Mouse (Mus musculus): Measurements from ENCODE around the gene Fam90a1a.
"Not testable (repeated sequence)": the region's sequence is repeated elsewhere in the genome, so short reads cannot be mapped to it uniquely, and the experiment has no call there.

The Fam90a1a gene

DNA sequence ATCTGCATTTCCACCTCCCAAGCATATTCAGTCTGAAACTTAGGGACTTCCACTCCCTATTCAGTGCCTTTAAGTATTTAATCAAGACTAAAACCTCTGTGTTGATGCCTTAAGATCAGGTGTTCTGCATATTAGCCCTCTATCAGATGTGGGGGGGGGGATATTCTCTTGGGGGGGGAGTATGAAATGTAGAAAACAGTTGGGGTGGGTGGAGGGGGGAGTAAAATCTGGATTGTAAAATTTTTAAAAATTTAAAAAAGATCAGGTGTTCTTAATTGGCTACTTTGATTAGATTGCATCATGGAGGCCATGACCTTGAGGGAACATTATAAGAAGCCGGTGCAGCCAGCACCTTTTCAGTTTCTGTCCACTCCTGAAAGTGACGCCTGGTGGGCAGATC is at the start of gene Fam90a1a:
TSS of gene Fam90a1a (plus strand) at position 301 of the 400 bp plus-strand sequence.
- DNase-seq: no peak

DNA sequence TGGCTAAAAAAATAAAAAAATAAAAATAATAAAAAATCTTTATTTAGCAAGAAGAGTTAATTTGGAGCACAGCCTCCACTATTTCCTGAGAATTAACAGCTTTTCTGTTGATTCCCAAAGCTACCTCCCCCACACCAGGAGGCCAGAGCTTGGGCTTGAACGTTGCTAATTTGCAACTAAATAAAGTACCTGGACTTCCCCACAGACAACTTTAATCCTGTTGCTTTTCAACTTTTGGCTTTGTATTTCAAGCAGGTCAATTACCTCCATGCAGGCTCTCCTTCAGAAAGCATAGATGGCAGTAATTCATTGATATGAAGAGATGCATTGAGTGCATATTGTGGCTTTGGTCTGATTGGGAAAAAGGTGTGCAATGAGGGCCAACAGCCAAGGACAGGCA is 46.6 kb upstream of the Fam90a1a start:
- no peak for DNase-seq

DNA sequence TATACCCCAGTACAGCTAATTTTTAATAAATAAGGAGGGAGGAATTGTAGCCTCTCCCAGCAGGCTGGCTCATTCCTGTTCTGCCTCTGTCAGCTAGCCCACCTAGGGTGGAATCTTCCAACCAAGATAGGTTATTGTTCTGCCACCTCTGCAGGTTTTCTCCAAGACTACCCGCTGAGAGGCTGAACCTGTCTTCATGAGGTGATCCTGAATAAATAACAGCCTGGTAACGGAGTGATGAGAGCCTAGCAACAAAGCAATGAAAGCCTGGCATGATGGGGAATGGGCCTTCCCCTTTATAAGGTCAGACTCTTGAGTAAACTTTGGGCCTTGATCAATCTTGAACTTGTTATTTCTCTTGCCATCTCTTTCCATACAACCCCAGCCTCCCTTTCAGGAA is 46.0 kb upstream of the Fam90a1a start:
- DNase-seq: no peak

DNA sequence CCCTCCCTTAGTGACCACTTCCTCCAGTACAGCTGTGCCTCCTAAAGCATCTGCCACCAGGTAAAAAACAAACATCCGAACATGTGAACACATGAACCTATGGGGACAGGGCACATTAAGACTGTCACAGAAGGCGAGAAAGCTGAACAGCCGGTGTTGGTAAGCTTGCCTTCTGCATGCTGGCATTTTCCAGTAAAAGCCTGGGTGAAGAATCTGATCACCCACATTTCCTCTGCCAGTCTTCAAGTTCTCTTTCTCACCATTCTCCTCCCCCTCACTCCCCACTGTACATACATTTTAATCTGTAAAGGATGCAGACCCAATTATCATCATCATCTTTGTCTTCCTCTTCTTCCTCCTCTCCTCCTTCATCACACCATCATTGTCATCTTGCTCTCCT is 42.9 kb upstream of the Fam90a1a start:
- DNase-seq: no peak

DNA sequence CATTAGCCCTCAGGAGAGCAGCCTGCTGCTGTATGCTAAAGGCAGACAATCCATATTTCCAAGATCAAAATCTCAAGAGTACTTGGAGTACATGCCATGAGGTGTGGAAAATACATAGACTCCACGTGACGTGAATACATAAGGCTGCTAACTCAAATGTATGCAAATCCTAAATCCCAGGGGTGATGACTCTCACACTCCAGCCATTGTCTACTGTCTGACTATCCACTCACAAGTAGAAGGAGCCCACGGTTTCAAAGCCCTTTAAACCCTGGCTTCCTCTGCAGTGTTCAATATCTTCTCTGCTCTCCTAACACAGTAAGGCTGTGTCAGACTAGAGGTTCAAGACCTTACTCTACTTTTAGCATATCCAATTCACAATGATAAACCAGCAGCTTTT is 27.8 kb upstream of the Fam90a1a start:
- DNase-seq: not testable (repeated sequence)

DNA sequence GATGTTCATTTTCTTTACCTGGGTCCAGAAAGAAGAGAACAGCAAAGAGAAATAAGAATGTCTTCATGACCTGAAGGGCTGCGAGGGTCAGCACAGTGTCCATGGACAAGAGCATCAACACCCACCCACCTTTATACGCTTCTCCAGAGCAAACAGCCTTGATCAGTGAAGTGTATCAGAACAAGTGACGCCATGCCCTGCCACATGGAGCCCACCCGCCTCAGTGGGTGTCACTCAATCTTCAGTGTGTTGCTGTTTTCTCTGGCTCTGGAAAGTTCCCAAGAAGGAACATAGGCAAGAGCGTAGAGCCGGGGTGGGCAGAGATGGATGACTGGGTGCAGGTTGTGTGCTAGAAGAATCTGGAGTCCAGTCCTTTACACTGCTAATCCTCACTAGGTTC is 25.9 kb upstream of the Fam90a1a start, which contains the start of gene Defb15:
TSS of gene Defb15 (minus strand) at position 101 of the 400 bp plus-strand sequence.
- no peak for DNase-seq

DNA sequence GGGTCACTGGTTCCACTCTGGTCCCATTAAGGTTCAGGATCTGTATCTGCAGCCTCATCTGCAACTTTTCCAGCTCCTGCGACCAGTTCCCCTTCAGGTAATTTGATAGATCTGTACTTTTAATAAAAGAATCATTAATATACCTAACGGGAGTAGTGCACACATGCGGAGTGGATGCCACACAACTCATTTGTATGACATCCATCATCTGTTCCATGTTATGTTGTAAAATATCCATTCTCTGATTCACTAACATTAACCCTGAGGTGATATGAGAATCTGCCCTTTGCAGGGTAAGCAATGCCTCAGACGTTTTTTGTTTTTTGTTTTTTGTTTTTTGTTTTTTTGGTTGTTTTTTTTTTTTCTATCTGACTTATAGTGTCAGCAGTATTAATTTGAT is 20.5 kb upstream of the Fam90a1a start, which contains the start of gene Defb35:
TSS of gene Defb35 (plus strand) at position 301 of the 400 bp plus-strand sequence.
- not testable (repeated sequence) for DNase-seq

DNA sequence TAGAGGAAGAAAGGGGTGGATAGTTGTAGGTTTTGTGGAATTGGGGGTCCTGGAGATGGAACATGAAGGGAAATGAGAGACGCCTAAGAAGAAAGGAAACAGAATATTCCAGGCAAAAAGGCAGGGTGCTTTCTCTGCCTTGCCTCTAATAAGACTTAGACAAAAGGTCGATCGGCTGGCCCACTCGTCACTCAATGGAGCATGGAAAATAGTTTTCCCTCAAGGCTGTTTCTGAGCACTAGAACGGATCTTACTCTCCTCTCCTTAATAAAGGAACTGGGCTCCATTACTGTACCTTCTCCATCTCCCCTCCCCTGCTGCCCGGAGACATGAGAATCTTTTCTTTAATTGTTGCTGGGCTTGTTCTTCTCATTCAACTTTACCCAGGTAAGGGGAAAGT is 12.1 kb upstream of the Fam90a1a start, which contains the start of gene Defb13:
TSS of gene Defb13 (plus strand) at position 301 of the 400 bp plus-strand sequence.
- no peak for DNase-seq

DNA sequence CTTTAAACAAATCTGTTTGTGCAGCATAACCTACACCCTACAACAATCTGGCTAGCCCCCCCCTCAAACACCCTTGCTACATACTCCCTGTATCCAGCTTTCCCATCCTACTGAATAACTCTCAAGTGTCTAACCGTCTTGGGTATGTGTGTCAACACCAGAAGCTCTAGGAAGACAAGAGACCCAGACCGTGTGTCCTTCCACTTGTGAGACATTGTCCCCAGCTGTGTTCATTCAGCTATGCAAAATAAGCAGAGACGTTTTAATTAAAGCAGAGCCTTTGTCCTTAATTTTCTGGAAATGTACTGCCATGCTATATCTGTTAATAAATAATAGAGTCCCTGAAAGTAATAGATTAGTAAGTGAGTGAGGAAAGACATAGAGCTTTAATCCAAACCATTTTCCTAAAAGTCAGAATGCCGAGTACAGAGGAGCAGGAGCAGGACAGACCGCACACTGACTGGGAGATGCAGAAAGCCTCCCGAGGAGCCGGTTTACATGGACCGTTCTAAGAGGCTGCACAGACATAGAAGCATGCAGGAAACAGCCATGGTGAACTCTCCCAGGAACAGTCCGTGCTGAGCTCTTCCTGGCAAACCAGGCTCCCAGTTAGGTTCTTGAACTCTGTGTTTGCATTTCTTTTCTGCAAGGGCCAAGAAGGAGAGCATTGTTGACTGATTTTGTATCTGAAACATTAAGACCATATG is 11.1 kb upstream of the Fam90a1a start:
- no peak for DNase-seq

DNA sequence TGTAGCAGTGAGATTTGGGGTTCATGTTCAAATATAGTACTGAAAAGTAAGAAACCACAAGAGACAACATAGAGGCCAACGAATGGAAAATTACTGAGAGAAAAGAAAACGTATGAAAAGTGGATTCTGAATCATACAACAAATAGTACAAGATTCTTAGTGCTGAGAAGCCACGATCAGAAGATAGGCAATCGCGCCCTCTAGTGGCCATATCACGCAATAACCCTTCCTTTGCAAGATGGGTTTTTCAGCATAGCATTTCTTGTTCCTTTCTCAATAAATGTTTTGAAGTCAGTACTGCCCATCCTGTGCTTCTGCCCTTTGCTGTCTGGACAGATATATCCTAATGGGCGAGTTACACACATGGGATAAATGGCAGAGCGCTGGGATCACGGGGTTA is 3.2 kb upstream of the Fam90a1a start:
- peak; percentile 41 for DNase-seq

DNA sequence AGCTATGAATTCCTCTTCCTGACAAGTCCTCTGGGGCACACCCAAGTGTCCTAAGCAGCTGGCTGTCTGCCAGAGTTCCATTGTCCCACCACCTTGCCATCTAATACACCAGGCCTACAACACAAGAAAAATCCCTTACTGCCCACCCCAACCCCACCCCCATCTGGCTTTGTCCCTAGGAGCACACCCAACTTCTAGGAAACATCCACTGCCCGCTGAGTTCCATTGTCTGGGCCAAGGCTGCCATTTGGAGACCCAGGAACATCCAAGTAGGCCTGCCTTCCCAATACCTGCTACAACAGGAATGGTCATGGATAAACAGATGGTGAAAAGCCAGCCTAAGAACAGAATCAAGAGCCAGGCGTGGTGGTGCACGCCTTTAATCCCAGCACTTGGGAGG is 2.2 kb upstream of the Fam90a1a start:
- DNase-seq: no peak

DNA sequence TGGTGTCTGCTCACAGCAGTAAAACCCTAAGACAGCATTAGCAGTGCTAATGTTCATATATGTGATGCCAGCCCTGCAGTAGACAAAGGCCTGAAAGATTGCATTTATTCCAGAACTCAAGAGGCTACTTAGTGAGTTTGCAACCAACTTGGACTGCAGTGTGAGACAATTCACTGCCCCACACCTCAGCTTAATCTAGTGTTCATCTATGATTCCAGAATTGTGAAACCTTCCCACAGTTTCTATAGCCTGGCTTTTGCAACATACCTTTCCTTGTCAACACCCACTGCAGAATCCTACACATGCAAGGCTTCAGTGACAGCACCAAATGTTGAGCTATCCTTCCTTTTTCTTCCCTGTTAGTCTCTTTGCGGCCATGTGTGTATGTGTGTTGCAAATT is 8.1 kb downstream of the Fam90a1a start:
- no peak for DNase-seq

DNA sequence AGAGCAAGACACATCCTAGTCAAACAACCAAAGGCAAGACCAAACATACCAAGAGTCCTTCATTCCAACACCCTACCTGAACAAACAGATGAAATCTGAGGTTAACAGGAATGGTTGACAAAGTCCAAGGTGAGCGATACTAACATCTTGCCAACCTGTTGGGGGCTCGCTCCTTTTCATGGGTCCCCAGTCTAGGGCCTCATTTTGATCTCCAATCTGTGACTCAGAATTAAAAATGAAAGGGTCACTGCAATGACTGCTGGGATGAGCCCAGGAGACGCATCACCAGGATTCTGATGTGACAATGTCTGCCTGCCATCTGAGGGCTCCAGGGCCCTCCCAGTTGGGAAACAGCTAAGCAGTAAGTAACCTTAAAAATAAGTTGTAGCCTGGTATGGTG is 11.0 kb downstream of the Fam90a1a start, which contains the start of gene Ccdc70:
TSS of gene Ccdc70 (plus strand) at position 301 of the 400 bp plus-strand sequence.
- no peak for DNase-seq

DNA sequence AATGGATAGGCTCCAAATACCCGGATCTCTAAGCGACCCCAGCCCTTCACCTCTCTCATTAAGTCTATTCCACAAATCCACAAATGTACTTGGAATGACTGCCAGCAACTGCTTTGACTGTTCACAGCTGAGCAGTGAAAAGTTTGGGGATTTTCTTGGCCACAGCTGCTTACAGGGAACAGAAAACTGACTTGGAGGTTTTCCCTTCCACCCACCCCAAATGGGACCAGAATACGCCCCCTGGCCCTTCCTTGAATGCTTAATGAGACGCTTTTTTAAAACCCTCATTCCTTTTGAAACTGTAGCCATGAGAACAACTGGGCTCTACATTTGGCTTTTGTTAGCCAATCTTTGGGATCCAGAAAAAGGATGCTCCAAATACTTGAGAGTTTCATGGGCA is 19.7 kb downstream of the Fam90a1a start:
- DNase-seq: no peak

DNA sequence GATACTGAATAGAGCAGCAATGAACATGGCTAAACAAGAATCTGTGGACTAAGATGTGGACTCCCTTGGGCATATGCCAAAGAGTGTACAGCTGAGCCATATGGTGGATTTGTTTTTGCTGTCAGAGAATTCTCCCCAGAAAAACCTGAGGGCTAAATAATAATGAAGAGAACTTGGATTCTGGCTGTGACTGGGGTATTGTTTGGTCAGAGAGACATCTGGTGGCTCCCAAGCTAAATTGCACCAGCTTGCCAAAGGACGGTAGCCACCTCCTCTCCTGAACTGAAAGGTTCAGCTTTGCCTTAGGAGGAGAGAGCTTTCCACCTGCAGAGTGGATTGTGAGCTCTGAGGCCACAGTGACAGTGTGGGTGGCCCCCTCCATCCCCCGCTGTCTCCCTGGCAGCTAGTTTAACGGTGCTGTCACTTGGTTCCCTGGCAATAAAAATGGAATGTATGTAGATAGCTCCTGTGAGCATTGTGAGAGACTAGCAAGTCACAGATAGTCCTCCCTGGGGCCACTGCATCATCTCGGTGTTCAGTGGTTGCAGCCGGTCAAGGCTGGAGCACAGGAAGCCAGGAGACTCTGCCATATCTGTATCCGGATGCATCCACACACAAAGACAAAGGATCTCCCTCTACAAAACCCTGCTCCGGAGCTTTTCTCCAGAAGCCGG is 23.3 kb downstream of the Fam90a1a start:
- DNase-seq: no peak

DNA sequence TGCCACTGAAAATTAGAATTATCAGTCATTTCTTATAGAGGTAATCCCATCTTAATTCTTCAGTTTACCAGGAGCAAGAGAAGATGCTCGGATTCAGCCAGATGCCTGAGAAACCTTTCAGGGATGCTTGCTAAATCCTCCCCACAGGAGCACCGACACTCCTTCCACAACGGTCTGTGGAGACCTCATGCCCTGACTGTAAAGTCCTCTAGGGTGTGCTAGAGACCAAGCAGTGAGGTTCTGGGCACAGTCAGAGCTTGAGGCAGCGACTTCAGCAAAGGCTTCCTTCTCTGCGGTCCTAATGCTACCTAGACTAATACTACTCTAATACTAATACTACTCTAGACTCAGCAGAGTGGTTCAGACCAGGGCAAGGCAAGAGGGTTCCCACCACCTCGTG is 33.7 kb downstream of the Fam90a1a start:
- no peak for DNase-seq

DNA sequence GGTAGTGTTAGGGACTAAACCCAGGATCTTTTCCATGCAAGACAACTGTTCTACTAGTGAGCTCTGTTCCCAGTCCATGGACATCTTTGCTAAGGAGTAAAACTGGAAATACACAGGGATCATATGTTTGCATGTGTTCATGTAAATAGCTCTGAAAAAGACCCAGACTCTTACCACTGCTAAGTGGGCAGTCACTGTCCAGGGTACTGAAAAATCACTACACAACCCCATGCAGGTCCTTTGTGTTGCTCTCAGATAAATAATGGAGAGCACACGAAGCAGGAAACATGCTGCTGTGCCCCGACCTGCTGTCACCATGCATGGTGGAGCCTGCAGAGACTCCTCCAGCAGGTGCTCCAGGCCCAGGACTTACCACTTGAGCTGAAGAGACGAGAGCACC is 36.7 kb downstream of the Fam90a1a start:
- DNase-seq: no peak

DNA sequence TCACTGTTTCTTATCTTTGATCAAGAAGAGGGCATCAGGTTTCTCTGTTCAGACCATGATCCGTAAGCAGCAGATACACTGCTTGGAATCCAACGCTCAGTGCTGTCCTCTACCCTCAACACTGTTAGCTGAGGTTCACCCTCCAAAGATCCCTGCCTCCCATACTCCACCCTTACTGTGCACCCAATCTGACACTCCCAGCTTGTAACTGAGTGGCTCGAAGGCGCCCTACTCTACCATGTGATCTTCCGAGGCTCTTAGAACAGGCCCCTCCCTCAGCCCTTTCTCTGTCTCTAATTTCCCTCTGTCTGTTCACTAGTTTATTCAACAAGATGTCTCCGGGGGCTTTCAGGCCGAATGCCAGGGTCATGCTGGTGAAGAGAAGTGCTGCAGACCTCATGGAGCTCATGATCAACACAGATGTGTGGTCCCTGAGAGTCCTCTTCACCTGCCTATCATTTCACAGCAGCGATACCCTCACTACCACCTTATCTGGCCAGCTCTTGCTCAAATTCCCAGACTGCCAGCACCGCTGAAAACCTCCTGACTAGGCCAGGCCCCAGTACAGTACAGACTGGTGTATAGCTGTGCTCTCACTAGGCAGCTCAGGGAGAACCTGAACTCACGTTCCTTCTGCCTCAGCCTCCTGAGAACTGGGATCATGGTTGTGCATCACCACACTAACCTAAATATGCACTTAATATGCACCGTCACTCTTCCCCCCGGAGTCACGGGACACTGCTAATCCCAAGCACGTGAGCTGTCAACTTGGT is 46.4 kb downstream of the Fam90a1a start:
- no peak for DNase-seq

DNA sequence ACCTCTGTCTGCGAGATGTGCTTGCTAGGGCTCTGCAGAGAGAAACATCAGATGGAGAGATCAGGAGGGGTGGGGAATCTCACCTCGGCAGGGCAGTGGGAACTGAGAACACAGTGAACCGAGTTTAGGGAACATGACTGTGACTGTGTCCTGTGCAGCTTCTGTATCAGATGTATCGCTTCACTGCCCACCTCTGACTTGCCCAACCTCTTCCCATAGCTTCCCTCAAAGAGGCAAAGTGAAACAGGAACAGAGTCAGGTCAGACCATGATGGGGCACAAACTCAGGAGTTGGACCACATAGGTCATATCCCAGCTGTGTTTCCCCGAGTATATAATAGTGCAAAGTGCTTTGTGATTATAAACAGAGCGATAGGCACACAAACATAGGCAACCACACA is 47.9 kb downstream of the Fam90a1a start:
- no peak for DNase-seq

DNA sequence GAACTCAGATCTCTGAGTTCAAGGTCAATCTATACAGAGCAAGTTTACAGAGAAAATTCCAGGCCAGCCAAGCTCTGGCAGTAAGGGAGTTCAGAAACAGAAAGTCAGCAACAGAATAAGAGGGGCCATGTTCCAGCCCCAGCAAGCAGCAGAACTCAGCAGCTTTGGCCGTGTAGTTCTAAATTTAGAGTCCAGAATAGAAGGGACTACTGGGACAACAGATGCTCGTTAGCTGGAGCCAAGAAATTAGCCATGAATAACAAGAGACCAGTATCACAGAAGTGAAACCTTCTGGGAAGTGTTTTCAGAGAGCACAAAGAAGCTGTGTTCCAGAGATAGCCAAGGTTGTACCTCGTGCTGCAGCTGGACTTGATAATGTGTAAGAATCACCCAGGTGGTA is 50.9 kb downstream of the Fam90a1a start:
- DNase-seq: no peak

DNA sequence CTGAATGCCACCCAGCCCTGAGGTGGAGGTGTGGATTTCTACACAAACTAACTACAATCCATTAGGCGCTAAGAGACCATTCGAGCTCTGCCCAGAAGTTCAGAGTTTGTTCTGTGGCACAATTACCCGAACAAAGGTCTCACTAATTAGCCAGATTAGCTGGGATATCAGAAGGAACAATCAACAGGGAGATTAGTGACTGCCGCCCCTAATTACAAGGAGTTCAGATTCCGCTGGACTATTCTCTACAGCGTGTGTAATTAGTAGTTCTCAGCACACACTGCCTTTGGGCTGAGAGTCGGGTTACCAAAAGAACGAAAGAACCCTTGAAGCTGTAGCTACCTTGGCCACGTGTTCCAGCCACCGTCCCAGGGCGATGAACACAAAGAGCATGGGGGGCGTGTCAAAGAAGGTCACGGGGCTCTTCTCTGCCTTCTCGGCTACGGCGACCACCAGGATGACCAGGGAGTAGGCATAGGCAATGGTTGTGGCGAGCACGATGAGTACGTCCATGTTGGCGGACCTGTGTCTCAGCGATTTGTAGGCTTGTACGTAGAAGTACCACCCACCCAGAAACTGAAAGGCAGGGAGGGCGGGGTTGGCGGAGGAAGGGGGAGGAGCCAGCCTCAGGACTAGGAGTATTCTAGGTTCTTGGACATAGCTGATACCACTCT is 54.7 kb downstream of the Fam90a1a start:
- no peak for DNase-seq
